Mouse (Mus musculus) right cerebral cortex, postnatal 25 days (tissue): ENCODE data around the gene Desi1.

Experiments used
- DNase-seq: peaks from one replicate; pipeline ENCODE4 v3.0.0; 2022

The Desi1 gene

GRCm38 (mm10) chr15:81964980-81965545 lies 68.6 kb downstream of the Desi1 start:
- DNase-seq, result no peak

- no peak for DNase-seq
Observed at GRCm38 (mm10) chr15:81964262-81964661, 69.4 kb downstream of the Desi1 start.

GRCm38 (mm10) chr15:81961078-81961451 lies 72.6 kb downstream of the Desi1 start:
- no peak for DNase-seq

- DNase-seq, result peak; percentile 97
Observed at GRCm38 (mm10) chr15:81960171-81961077, 73.2 kb downstream of the Desi1 start, which contains the start of gene Pmm1. Pmm1 (minus strand) TSS chr15:81960930.

DNA sequence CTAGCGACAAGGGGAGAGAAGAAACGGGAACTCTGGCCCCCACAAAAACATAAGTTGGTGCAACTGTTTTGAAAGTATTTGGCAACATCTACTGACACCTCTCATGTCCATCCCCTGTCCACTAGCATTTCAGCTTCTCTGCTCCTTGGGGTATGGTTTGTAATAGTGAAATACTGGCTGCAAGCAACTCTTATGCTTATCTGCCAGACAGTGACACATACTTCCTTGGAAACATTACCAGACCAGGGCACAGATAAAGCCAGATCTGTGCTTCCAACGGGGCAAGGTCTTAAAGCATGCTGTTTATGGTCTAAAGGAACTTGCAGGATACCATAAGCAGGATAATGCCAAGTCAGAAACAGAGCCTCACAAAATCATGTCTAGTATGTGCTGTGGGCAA lies 74.8 kb downstream of the Desi1 start:
- no peak for DNase-seq

DNA sequence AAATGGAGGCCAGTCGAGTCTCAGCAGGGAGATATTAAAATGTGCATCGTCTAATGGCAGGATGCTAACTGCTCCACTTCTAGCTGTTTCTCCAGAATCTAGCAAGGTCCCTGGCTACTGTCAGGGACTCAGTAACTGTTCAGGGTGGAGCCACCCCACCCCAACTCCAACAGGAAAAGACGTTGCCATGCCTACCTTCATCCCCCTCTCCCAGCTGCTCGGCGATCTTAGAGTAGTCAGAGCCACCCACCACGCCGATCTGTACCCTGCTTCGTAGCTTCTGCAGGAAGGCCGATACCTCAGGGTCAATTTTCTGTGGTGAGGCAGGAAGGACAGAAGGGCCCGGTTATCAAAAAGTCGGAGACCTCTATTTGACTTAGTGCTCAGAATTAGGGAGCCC lies 76.1 kb downstream of the Desi1 start:
- no peak for DNase-seq

- peak; percentile 47 for DNase-seq
Observed at GRCm38 (mm10) chr15:81956457-81956856, 77.2 kb downstream of the Desi1 start.

DNA sequence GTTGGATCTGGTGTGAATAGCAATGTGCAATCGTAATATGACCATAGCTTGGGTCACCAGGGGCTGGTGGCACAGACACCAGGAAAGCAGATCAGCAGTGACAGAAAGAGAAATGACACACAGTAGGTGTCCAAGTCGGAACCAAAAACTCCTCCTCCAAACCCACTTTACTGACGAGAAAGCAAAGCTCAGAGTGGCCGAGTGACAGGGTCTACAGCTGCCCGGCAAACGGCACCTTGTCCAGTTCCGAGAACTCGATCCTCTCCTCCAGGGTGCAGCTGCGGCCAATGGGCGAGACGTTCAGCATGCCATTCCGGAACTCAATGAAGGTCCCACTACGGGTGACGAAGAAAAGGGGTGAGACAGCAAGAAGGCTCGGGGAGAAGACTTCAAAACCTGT lies 78.2 kb downstream of the Desi1 start:
- no peak for DNase-seq

- no peak for DNase-seq
Observed at GRCm38 (mm10) chr15:81954716-81955115, 78.9 kb downstream of the Desi1 start.

GRCm38 (mm10) chr15:81954151-81954583 lies 79.5 kb downstream of the Desi1 start:
- DNase-seq, result no peak

DNA sequence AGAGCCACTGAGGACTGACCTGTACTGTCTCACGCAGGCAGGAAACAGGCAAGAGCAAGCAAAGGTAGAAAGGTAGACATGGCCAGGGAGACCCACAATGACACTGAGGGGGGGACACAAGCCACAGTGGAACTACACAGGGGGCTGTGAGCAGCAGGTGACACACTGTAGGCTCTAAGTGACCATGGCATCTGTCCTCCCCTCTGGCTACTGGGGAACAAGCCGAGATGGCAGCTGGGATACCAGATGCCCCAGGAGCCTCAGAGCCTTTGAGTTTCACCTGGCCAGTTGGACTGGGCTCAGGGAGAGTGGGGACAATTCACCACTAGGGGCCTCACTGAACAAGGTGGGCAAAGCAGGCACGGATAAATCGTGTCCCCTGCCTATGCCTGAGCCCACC lies 81.4 kb downstream of the Desi1 start:
- DNase-seq, result no peak

DNA sequence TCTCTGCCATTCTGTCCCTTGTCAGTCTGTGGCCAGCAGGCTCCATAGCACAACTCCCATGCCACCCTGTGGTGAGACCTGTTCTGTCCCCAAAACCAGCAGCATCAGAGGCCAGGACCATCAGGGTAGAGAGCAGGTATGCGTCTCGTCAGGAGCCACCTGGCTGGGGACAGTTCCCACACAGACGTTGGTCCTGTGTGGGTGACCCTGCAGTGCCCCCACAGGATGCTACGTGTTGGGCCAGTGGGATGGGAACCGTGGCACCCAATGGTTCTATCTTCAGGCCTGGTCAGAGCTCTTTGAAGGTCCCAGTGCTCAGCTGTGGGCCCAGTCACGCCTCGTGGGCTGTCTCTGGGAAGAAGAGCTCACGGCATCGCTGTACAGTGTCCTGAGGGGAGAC lies 82.5 kb downstream of the Desi1 start:
- no peak for DNase-seq

DNA sequence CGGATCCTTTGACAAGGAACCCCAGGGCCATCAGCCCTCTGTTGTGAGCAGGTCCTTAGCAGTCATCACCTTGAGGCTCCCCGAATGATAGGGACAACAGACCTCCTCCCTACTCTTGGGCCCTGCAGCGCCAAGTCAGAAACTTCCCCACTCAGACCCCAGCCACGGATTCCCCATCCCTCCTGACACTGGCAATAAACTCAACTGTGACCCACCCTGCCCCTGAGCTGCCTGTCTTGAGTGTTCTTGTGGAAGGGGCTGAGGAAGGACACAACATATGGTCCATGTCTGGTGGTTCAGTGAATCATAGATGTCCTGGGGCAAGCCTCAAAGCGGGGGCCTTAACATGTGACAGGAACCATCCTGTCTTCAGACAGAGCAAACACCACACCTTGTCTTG lies 82.9 kb downstream of the Desi1 start:
- DNase-seq, result no peak

DNA sequence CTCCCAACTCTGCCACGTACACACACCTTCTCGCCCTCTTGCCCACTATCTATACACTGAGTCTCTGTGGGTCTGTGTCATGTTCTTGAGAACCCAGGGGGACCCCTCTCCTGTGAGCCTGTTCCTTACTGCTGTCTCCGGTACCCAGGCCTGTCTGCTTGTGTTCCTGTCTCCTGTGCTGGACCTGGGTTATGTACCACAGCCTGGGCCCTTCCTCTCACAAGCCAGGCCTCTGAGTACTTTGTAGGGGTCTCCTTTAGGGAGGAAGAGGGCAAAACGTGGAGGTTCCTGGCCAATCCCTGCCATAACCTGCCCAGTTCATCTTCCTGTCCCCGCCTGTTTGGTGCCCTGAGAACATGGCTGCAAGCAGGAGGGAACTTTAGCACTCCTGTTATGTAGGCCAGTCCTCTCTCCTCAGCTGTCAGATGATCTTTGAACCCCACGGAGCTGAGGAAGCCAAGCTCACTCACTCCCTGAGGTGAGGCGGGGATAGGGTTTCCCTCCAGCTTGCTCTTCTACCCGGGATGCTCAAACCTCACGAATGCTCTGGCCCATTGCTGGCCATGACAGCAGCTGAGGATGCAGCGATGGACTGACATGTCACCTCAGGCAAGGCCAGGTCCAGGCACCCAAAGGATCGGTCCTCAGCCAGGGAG lies 84.1 kb downstream of the Desi1 start:
- DNase-seq, result no peak

DNA sequence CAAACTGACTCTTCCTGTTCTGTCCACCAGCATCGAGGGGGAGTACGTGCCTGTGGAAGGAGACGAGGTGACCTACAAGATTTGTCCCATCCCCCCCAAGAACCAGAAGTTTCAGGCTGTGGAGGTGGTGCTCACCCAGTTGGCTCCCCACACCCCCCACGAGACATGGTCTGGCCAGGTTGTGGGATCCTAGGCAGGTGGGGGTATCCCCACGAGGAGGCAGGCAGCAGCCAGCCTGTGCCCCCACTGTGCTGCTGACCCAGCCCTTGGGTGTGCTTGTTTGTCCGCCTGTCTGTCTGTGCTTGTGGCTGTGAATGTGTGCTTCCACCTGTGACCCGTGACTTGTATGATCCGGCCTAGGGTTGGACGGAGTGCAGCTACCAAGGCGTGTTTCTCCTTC lies 84.6 kb downstream of the Desi1 start:
- DNase-seq, result no peak

GRCm38 (mm10) chr15:81943176-81943749 lies 90.4 kb downstream of the Desi1 start:
- DNase-seq, result no peak
